Mouse (Mus musculus): ENCODE data around the gene Ttll5.

DNA sequence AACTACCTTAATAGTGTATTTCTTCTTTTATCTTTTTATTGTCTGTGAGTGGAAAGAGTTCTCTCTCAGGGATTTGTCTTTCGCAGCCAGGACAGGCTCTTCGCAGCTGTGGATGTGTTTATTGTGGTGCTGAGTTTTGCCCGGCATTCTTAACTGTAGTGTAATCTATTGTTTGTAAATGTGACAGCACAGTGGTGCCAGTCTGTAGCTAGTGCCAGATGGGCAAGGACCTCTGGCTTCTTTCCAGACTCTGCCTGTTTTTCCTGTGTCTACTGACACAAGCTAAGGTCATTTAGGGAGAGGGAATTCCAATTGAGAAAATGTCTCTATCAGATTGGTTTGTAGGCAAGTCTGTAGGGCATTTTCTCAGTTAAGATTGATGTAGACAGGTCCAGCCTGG lies 6.2 kb downstream of the Ttll5 start:
- TF ChIP-seq GATA1 (IDR thresholded peaks at IDR 0.05; ENCODE audit: borderline replicate concordance, low read length) (no peak), FLI1 (IDR thresholded peaks at IDR 0.05; ENCODE audit: low read length) (no peak)
